Mouse (Mus musculus) cerebellum, postnatal 36 days (tissue): ENCODE data around the gene Mydgf.

Experiments used
- DNase-seq, 2 experiments: peaks; one replicate each; pipeline ENCODE4 v3.0.0; 2021 to 2022; ENCODE audit warnings: mixed read lengths in 2 of 2

Gene Mydgf

GRCm38 (mm10) chr17:56183658-56184103 is at the start of gene Mydgf:
Mydgf (minus strand) TSS chr17:56183920.
- peak; percentile 92 to 95 for DNase-seq

- no peak for DNase-seq
These were observed 49.7 kb upstream of the Mydgf start for GRCm38 (mm10) chr17:56233389-56233788.

- DNase-seq = no peak
These were observed 46.2 kb upstream of the Mydgf start for GRCm38 (mm10) chr17:56229943-56230342.

GRCm38 (mm10) chr17:56226566-56226965 is 42.8 kb upstream of the Mydgf start:
- no peak for DNase-seq

- DNase-seq = no peak
These were observed 41.2 kb upstream of the Mydgf start for GRCm38 (mm10) chr17:56224916-56225315.

- DNase-seq = no peak
These were observed 36.1 kb upstream of the Mydgf start for GRCm38 (mm10) chr17:56219805-56220204.

GRCm38 (mm10) chr17:56219251-56219650 is 35.5 kb upstream of the Mydgf start:
- DNase-seq = no peak

GRCm38 (mm10) chr17:56218377-56219191 is 34.9 kb upstream of the Mydgf start, which contains the start of gene Dpp9:
Dpp9 (minus strand) TSS chr17:56218905.
- DNase-seq = peak; percentile 90

- peak; percentile 15 to 28 for DNase-seq
These were observed 34.0 kb upstream of the Mydgf start for GRCm38 (mm10) chr17:56217670-56218069.

GRCm38 (mm10) chr17:56214229-56214628 is 30.5 kb upstream of the Mydgf start:
- no peak for DNase-seq

GRCm38 (mm10) chr17:56212676-56213075 is 29.0 kb upstream of the Mydgf start:
- DNase-seq = no peak

GRCm38 (mm10) chr17:56211090-56211489 is 27.4 kb upstream of the Mydgf start:
- no peak for DNase-seq

- DNase-seq = no peak
These were observed 25.1 kb upstream of the Mydgf start for GRCm38 (mm10) chr17:56208821-56209220.

GRCm38 (mm10) chr17:56207963-56208530 is 24.3 kb upstream of the Mydgf start:
- DNase-seq = no peak

GRCm38 (mm10) chr17:56206986-56207674 is 23.4 kb upstream of the Mydgf start:
- no peak for DNase-seq

GRCm38 (mm10) chr17:56206276-56206884 is 22.7 kb upstream of the Mydgf start:
- DNase-seq = no peak

- DNase-seq = no peak
These were observed 20.0 kb upstream of the Mydgf start for GRCm38 (mm10) chr17:56203729-56204128.

- DNase-seq = no peak
These were observed 18.8 kb upstream of the Mydgf start for GRCm38 (mm10) chr17:56202476-56202875.

- no peak for DNase-seq
These were observed 17.9 kb upstream of the Mydgf start for GRCm38 (mm10) chr17:56201642-56202041.

GRCm38 (mm10) chr17:56200586-56200985 is 16.9 kb upstream of the Mydgf start:
- peak in 1 of 2 experiments; percentile 20 for DNase-seq

GRCm38 (mm10) chr17:56196860-56197259 is 13.1 kb upstream of the Mydgf start:
- no peak for DNase-seq

- DNase-seq = no peak
These were observed 11.0 kb upstream of the Mydgf start for GRCm38 (mm10) chr17:56194765-56195164.

- DNase-seq = no peak
These were observed 10.6 kb upstream of the Mydgf start for GRCm38 (mm10) chr17:56194357-56194756.
